Comparison of ENCODE assay signal across 9 mouse cellular contexts in the genomic region with DNA sequence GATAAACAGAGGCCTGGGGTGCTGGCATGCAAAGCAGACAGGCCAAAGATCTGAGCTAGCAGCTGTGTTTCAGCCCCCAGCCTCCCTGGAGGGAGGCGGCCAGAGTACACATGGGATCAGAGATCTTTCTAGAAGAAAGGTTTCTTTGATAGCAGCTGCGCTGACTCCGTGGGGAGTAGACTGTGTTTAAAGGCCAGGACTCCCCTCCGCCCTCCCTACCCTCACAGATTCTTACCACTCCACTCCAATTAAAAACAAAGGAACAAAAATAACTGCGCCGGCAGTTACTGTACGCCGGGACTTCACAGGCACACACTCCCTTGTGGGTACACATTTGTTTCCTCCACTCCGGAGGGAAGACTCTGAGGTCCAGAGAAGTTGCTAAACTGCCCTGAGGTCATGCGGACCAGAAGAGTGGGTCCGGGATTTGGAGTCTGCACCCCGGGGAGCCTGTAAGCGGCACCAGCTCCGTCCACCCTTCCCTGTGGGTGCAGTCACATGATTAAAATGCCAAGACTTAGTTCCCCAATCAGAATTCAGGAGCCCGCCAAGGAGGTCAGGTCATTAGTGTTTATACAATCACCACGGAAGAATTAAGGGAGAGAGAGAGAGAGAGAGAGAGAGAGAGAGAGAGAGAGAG.
DNase-seq lines count a peak whose midpoint lies in the region; ATAC-seq and TF ChIP-seq lines count a peak whose summit lies in the region.
"Had no signal": no experiment of that assay in that cellular context is flagged by ENCODE, and none has a peak within 500 bp of the region (broad histone marks: within the 10 kb centered on the region; RNA-seq: fewer than 3 reads in every experiment).

No protein-coding gene starts in this region.

- H3K27ac ChIP-seq in liver, adult 2 months (replicated peaks; ENCODE audit: insufficient read depth, low read depth, low read length): no peak overlapping the region
- peak overlapping the region; percentile 74 for H3K27ac ChIP-seq in forebrain, embryonic 15.5 days (replicated peaks)
- H3K27ac ChIP-seq in intestine, embryonic 14.5 days (ENCODE audit: low read depth): peak overlapping the region; percentile 81
- H3K27ac ChIP-seq in liver, postnatal 0 days (ENCODE audit: low read depth): no peak overlapping the region
- H3K27ac ChIP-seq: macrophage had no signal

- H3K79me2 ChIP-seq in liver, adult 2 months (ENCODE audit: control insufficient read depth, insufficient read depth, low read length): no peaks in the 10 kb centered on the region

- no peak overlapping the region for H3K4me3 ChIP-seq in liver, adult 2 months (ENCODE audit: insufficient read depth, low read depth, low read length)
- H3K4me3 ChIP-seq in forebrain, embryonic 15.5 days: peak overlapping the region; percentile 23
- peak overlapping the region; percentile 23 for H3K4me3 ChIP-seq in intestine, embryonic 14.5 days (ENCODE audit: low read depth, low read length)
- peak overlapping the region; percentile 33 for H3K4me3 ChIP-seq in liver, postnatal 0 days (ENCODE audit: low read depth, low read length)

- 10% methylated on average over 16 of the region's 16 CpGs for WGBS in liver, adult 2 months
- WGBS in forebrain, embryonic 15.5 days: 2% methylated on average over 16 of the region's 16 CpGs
- WGBS in intestine, embryonic 14.5 days: 3% methylated on average over 16 of the region's 16 CpGs
- WGBS in liver, postnatal 0 days (ENCODE audit: insufficient replicate concordance): 4% methylated on average over 16 of the region's 16 CpGs

- peak overlapping the region; percentile 14; the same call in 1 of the 2 replicates for H3K9ac ChIP-seq in liver, adult 2 months (ENCODE audit: low read depth, low read length)
- H3K9ac ChIP-seq in forebrain, embryonic 15.5 days (replicated peaks): peak overlapping the region; percentile 19; the same call in 1 of the 2 replicates
- H3K9ac ChIP-seq in intestine, embryonic 14.5 days (ENCODE audit: low read length): peak overlapping the region; percentile 29
- H3K9ac ChIP-seq in liver, postnatal 0 days (replicated peaks): no peak overlapping the region; the same call in 1 of the 2 replicates

- H3K4me1 ChIP-seq in liver, adult 2 months (ENCODE audit: control insufficient read depth, insufficient read depth, low read length): no peaks in the 10 kb centered on the region
- peaks cover 38% of the 10 kb centered on the region for H3K4me1 ChIP-seq in forebrain, embryonic 15.5 days
- H3K4me1 ChIP-seq in intestine, embryonic 14.5 days (replicated peaks; ENCODE audit: control insufficient read depth, insufficient read depth, low read length): peaks cover 26% of the 10 kb centered on the region; the same call in 1 of the 2 replicates
- H3K4me1 ChIP-seq in liver, postnatal 0 days (ENCODE audit: insufficient read depth): no peaks in the 10 kb centered on the region

- ATAC-seq in forebrain, embryonic 15.5 days (replicated peaks): peak; percentile 51
- ATAC-seq in intestine, embryonic 14.5 days (replicated peaks; ENCODE audit: low FRiP score, low TSS enrichment, low read depth): 0 out of 2 replicates have a peak, but pooled peaks have one; percentile 24
- peak; percentile 15; the same call in 1 of the 2 replicates for ATAC-seq in liver, postnatal 0 days
- ATAC-seq in cerebellum, adult (ENCODE audit: insufficient number of reproducible peaks, low FRiP score, low TSS enrichment): no peak

- TF ChIP-seq CTCF in liver, adult 2 months (IDR thresholded peaks at IDR 0.05; ENCODE audit: low read depth, low read length): no peak
- no peak for TF ChIP-seq CTCF in liver, postnatal 0 days (IDR thresholded peaks at IDR 0.05; ENCODE audit: low read depth)

- DNase-seq in liver, adult 2 months (ENCODE audit: extremely low read depth, low read depth, low spot score): peak; percentile 9
- DNase-seq in liver: no peak
- DNase-seq in intestine, embryonic 14.5 days (ENCODE audit: low spot score): peak; percentile 73
- no peak for DNase-seq in liver, postnatal 0 days
- DNase-seq in ovary, postnatal 36 days (ENCODE audit: low spot score): peak; percentile 40
- no peak for DNase-seq in layer of hippocampus, adult 9-10 months (ENCODE audit: low spot score)

- no peaks in the 10 kb centered on the region for H3K9me3 ChIP-seq in forebrain, embryonic 15.5 days
- H3K9me3 ChIP-seq in intestine, embryonic 14.5 days (ENCODE audit: control insufficient read depth, low read length): no peaks in the 10 kb centered on the region
- H3K9me3 ChIP-seq in liver, postnatal 0 days (ENCODE audit: low read length): no peaks in the 10 kb centered on the region

- no peak for TF ChIP-seq POLR2A in liver, adult 2 months (IDR thresholded peaks at IDR 0.05; ENCODE audit: extremely low read depth, insufficient read depth, low read length)

- H3K36me3 ChIP-seq in liver, adult 2 months (ENCODE audit: control insufficient read depth, insufficient read depth, low read length): no peaks in the 10 kb centered on the region
- no peaks in the 10 kb centered on the region for H3K36me3 ChIP-seq in forebrain, embryonic 15.5 days
- H3K36me3 ChIP-seq in intestine, embryonic 14.5 days (ENCODE audit: control insufficient read depth, insufficient read depth, low read length): no peaks in the 10 kb centered on the region
- H3K36me3 ChIP-seq in liver, postnatal 0 days (replicated peaks; ENCODE audit: insufficient read depth, low read length): no peaks in the 10 kb centered on the region

- no peak for TF ChIP-seq EP300 in liver, postnatal 0 days (IDR thresholded peaks at IDR 0.05; ENCODE audit: low read depth)

- no peaks in the 10 kb centered on the region for H3K27me3 ChIP-seq in liver, adult 2 months (ENCODE audit: control insufficient read depth, insufficient read depth, low read length)
- H3K27me3 ChIP-seq in forebrain, embryonic 15.5 days: no peaks in the 10 kb centered on the region
- H3K27me3 ChIP-seq in intestine, embryonic 14.5 days (replicated peaks; ENCODE audit: control insufficient read depth, insufficient read depth, low read length): no peaks in the 10 kb centered on the region
- 0 out of 2 replicates have a peak, but pooled peaks cover 9% of the 10 kb centered on the region for H3K27me3 ChIP-seq in liver, postnatal 0 days (ENCODE audit: insufficient read depth, low read length)

- H3K4me2 ChIP-seq in forebrain, embryonic 15.5 days (replicated peaks): peak overlapping the region; percentile 45
- H3K4me2 ChIP-seq in intestine, embryonic 14.5 days (ENCODE audit: low read length): peak overlapping the region; percentile 58
- H3K4me2 ChIP-seq in liver, postnatal 0 days (ENCODE audit: low read depth, low read length): peak overlapping the region; percentile 65

Comparison
In these comparisons a context has a peak if more than half of its experiments do, and no peak if none do; other contexts are left out.
1. DNase-seq: peak in liver, adult 2 months (single experiment), intestine, embryonic 14.5 days (single experiment) and ovary, postnatal 36 days (single experiment); none in liver (single experiment), liver, postnatal 0 days (single experiment) and layer of hippocampus, adult 9-10 months (single experiment).
2. H3K27ac ChIP-seq: peak in forebrain, embryonic 15.5 days (single experiment) and intestine, embryonic 14.5 days (single experiment); none in liver, adult 2 months (single experiment) and liver, postnatal 0 days (single experiment).
3. Peak in every context shown above with its lines, with median percentiles within 50 percentile points of each other: H3K4me2 ChIP-seq.